Mouse (Mus musculus): ENCODE measurements around the gene Fign. TPM values are rescaled to one million over a fixed set of nuclear protein-coding genes. Genes with fewer than 3 reads are reported as not detected.

Fign gene
- polyA plus RNA-seq, 1 experiment from 2014 or later: 13.2 TPM

GRCm38 (mm10) chr2:64035393-64035792 lies 62.4 kb downstream of the Fign start:
- DNase-seq (ENCODE audit: low spot score) (no peak), ATAC-seq (replicated peaks; ENCODE audit: insufficient number of reproducible peaks, low FRiP score, low TSS enrichment, low read depth) (no peak)
- H3K36me3 ChIP-seq (replicated peaks; ENCODE audit: control insufficient read depth, insufficient read depth, low read depth, low read length): no peaks in the 10 kb centered on the region
- H3K27ac ChIP-seq (replicated peaks; ENCODE audit: low read depth, low read length): no peak overlapping the region
- no peaks in the 10 kb centered on the region for H3K27me3 ChIP-seq (ENCODE audit: control insufficient read depth, insufficient read depth, low read length)
- no peak overlapping the region for H3K4me2 ChIP-seq (ENCODE audit: low read depth, low read length)
- H3K9ac ChIP-seq (replicated peaks; ENCODE audit: low read length): no peak overlapping the region
- H3K4me1 ChIP-seq (ENCODE audit: control insufficient read depth, insufficient read depth, low read length): no peaks in the 10 kb centered on the region
- H3K9me3 ChIP-seq (replicated peaks; ENCODE audit: control insufficient read depth, low read length): no peaks in the 10 kb centered on the region
- 56% methylated on average over 3 of the region's 3 CpGs for WGBS
- H3K4me3 ChIP-seq (ENCODE audit: low read depth, low read length): no peak overlapping the region

- no peak overlapping the region for H3K4me3 ChIP-seq (ENCODE audit: low read depth, low read length)
- no peak overlapping the region for H3K4me2 ChIP-seq (ENCODE audit: low read depth, low read length)
- no peaks in the 10 kb centered on the region for H3K4me1 ChIP-seq (ENCODE audit: control insufficient read depth, insufficient read depth, low read length)
- H3K9me3 ChIP-seq (replicated peaks; ENCODE audit: control insufficient read depth, low read length): no peaks in the 10 kb centered on the region
- H3K27me3 ChIP-seq (ENCODE audit: control insufficient read depth, insufficient read depth, low read length): no peaks in the 10 kb centered on the region
- no peak overlapping the region for H3K27ac ChIP-seq (replicated peaks; ENCODE audit: low read depth, low read length)
- DNase-seq (ENCODE audit: low spot score) (no peak), ATAC-seq (replicated peaks; ENCODE audit: insufficient number of reproducible peaks, low FRiP score, low TSS enrichment, low read depth) (no peak)
- 94% methylated on average over 3 of the region's 3 CpGs for WGBS
- no peaks in the 10 kb centered on the region for H3K36me3 ChIP-seq (replicated peaks; ENCODE audit: control insufficient read depth, insufficient read depth, low read depth, low read length)
- no peak overlapping the region for H3K9ac ChIP-seq (replicated peaks; ENCODE audit: low read length)
Observed at GRCm38 (mm10) chr2:64033871-64034270, 64.0 kb downstream of the Fign start.

GRCm38 (mm10) chr2:64025961-64026360 lies 71.9 kb downstream of the Fign start:
- WGBS: 84% methylated on average over 4 of the region's 4 CpGs
- no peak overlapping the region for H3K9ac ChIP-seq (replicated peaks; ENCODE audit: low read length)
- DNase-seq (ENCODE audit: low spot score) (no peak), ATAC-seq (replicated peaks; ENCODE audit: insufficient number of reproducible peaks, low FRiP score, low TSS enrichment, low read depth) (no peak)
- H3K27me3 ChIP-seq (ENCODE audit: control insufficient read depth, insufficient read depth, low read length): no peaks in the 10 kb centered on the region
- H3K4me2 ChIP-seq (ENCODE audit: low read depth, low read length): no peak overlapping the region
- no peak overlapping the region for H3K27ac ChIP-seq (replicated peaks; ENCODE audit: low read depth, low read length)
- H3K9me3 ChIP-seq (replicated peaks; ENCODE audit: control insufficient read depth, low read length): no peaks in the 10 kb centered on the region
- no peaks in the 10 kb centered on the region for H3K36me3 ChIP-seq (replicated peaks; ENCODE audit: control insufficient read depth, insufficient read depth, low read depth, low read length)
- no peaks in the 10 kb centered on the region for H3K4me1 ChIP-seq (ENCODE audit: control insufficient read depth, insufficient read depth, low read length)
- no peak overlapping the region for H3K4me3 ChIP-seq (ENCODE audit: low read depth, low read length)

GRCm38 (mm10) chr2:63994304-63995023 lies 103.4 kb downstream of the Fign start:
- DNase-seq (ENCODE audit: low spot score) (no peak), ATAC-seq (replicated peaks; ENCODE audit: insufficient number of reproducible peaks, low FRiP score, low TSS enrichment, low read depth) (no peak)
- 83% methylated on average over 7 of the region's 7 CpGs for WGBS
- Histone ChIP-seq H3K4me1 (ENCODE audit: control insufficient read depth, insufficient read depth, low read length) (no peaks in the 10 kb centered on the region), H3K9me3 (replicated peaks; ENCODE audit: control insufficient read depth, low read length) (no peaks in the 10 kb centered on the region), H3K27me3 (ENCODE audit: control insufficient read depth, insufficient read depth, low read length) (no peaks in the 10 kb centered on the region), H3K27ac (replicated peaks; ENCODE audit: low read depth, low read length) (no peak overlapping the region), H3K4me2 (ENCODE audit: low read depth, low read length) (no peak overlapping the region), H3K4me3 (ENCODE audit: low read depth, low read length) (no peak overlapping the region), H3K36me3 (replicated peaks; ENCODE audit: control insufficient read depth, insufficient read depth, low read depth, low read length) (no peaks in the 10 kb centered on the region), H3K9ac (replicated peaks; ENCODE audit: low read length) (no peak overlapping the region)

- no peaks in the 10 kb centered on the region for H3K36me3 ChIP-seq (replicated peaks; ENCODE audit: control insufficient read depth, insufficient read depth, low read depth, low read length)
- H3K9me3 ChIP-seq (replicated peaks; ENCODE audit: control insufficient read depth, low read length): no peaks in the 10 kb centered on the region
- no peak overlapping the region for H3K27ac ChIP-seq (replicated peaks; ENCODE audit: low read depth, low read length)
- ATAC-seq (replicated peaks; ENCODE audit: insufficient number of reproducible peaks, low FRiP score, low TSS enrichment, low read depth): no peak
- 93% methylated on average over 2 of the region's 2 CpGs for WGBS
- no peak for DNase-seq (ENCODE audit: low spot score)
- no peaks in the 10 kb centered on the region for H3K4me1 ChIP-seq (ENCODE audit: control insufficient read depth, insufficient read depth, low read length)
- H3K27me3 ChIP-seq (ENCODE audit: control insufficient read depth, insufficient read depth, low read length): no peaks in the 10 kb centered on the region
- no peak overlapping the region for H3K9ac ChIP-seq (replicated peaks; ENCODE audit: low read length)
- no peak overlapping the region for H3K4me2 ChIP-seq (ENCODE audit: low read depth, low read length)
- H3K4me3 ChIP-seq (ENCODE audit: low read depth, low read length): no peak overlapping the region
Observed at GRCm38 (mm10) chr2:63985426-63985825, 112.4 kb downstream of the Fign start.

- no peak overlapping the region for H3K27ac ChIP-seq (replicated peaks; ENCODE audit: low read depth, low read length)
- WGBS: 19% methylated on average over 4 of the region's 4 CpGs
Observed at GRCm38 (mm10) chr2:63982351-63982751, 115.5 kb downstream of the Fign start.

GRCm38 (mm10) chr2:63981449-63981848 lies 116.4 kb downstream of the Fign start:
- Histone ChIP-seq H3K27me3 (ENCODE audit: control insufficient read depth, insufficient read depth, low read length) (no peaks in the 10 kb centered on the region), H3K4me1 (ENCODE audit: control insufficient read depth, insufficient read depth, low read length) (no peaks in the 10 kb centered on the region), H3K4me2 (ENCODE audit: low read depth, low read length) (no peak overlapping the region), H3K4me3 (ENCODE audit: low read depth, low read length) (no peak overlapping the region), H3K27ac (replicated peaks; ENCODE audit: low read depth, low read length) (no peak overlapping the region), H3K36me3 (replicated peaks; ENCODE audit: control insufficient read depth, insufficient read depth, low read depth, low read length) (no peaks in the 10 kb centered on the region), H3K9me3 (replicated peaks; ENCODE audit: control insufficient read depth, low read length) (no peaks in the 10 kb centered on the region), H3K9ac (replicated peaks; ENCODE audit: low read length) (no peak overlapping the region)
- DNase-seq (ENCODE audit: low spot score) (no peak), ATAC-seq (replicated peaks; ENCODE audit: insufficient number of reproducible peaks, low FRiP score, low TSS enrichment, low read depth) (no peak)
- WGBS: 61% methylated on average over 7 of the region's 7 CpGs

More at GRCm38 (mm10) chr2:63982351-63982751, 115.5 kb downstream of the Fign start:
- Histone ChIP-seq H3K4me3 (ENCODE audit: low read depth, low read length) (no peak overlapping the region), H3K9me3 (replicated peaks; ENCODE audit: control insufficient read depth, low read length) (no peaks in the 10 kb centered on the region), H3K4me1 (ENCODE audit: control insufficient read depth, insufficient read depth, low read length) (no peaks in the 10 kb centered on the region), H3K36me3 (replicated peaks; ENCODE audit: control insufficient read depth, insufficient read depth, low read depth, low read length) (no peaks in the 10 kb centered on the region), H3K4me2 (ENCODE audit: low read depth, low read length) (no peak overlapping the region), H3K27me3 (ENCODE audit: control insufficient read depth, insufficient read depth, low read length) (no peaks in the 10 kb centered on the region), H3K9ac (replicated peaks; ENCODE audit: low read length) (no peak overlapping the region)
- DNase-seq (ENCODE audit: low spot score): no peak
- ATAC-seq (replicated peaks; ENCODE audit: insufficient number of reproducible peaks, low FRiP score, low TSS enrichment, low read depth): no peak

DNA sequence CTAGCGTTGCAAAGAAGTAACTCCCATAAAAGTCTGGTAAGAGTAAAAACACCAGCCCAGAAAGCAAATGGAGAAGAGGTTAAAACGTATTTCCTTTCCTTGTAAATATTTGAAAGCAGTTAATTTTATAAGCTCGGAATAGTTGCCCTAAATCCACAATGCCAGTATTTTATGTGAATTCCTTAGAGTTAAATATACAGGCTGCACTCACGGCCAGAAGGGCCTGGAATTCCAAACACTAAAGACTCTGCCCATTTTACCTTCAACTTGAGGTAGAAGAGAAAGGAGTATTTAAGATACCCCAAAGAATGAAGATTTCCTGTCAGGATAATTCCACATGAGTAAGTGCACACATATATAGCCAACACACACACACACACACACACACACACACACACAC lies 128.2 kb downstream of the Fign start:
- DNase-seq (ENCODE audit: low spot score) (no peak), ATAC-seq (replicated peaks; ENCODE audit: insufficient number of reproducible peaks, low FRiP score, low TSS enrichment, low read depth) (no peak)
- H3K4me2 ChIP-seq (ENCODE audit: low read depth, low read length): no peak overlapping the region
- no peak overlapping the region for H3K9ac ChIP-seq (replicated peaks; ENCODE audit: low read length)
- no peak overlapping the region for H3K4me3 ChIP-seq (ENCODE audit: low read depth, low read length)
- 52% methylated on average over 4 of the region's 4 CpGs for WGBS
- H3K36me3 ChIP-seq (replicated peaks; ENCODE audit: control insufficient read depth, insufficient read depth, low read depth, low read length): no peaks in the 10 kb centered on the region
- H3K27ac ChIP-seq (replicated peaks; ENCODE audit: low read depth, low read length): no peak overlapping the region
- H3K9me3 ChIP-seq (replicated peaks; ENCODE audit: control insufficient read depth, low read length): no peaks in the 10 kb centered on the region
- no peaks in the 10 kb centered on the region for H3K27me3 ChIP-seq (ENCODE audit: control insufficient read depth, insufficient read depth, low read length)
- H3K4me1 ChIP-seq (ENCODE audit: control insufficient read depth, insufficient read depth, low read length): no peaks in the 10 kb centered on the region
